26 mouse cellular contexts compared by ENCODE assay signal in genomic region chr1:171635696-171636095, GRCm38 (mm10). TPM values are rescaled to one million over a fixed set of nuclear protein-coding genes. Genes with fewer than 3 reads are reported as not detected.
"Had no signal": no experiment of that assay in that cellular context is flagged by ENCODE, and none has a peak within 500 bp of the region (broad histone marks: within the 10 kb centered on the region; RNA-seq: fewer than 3 reads in every experiment).

No protein-coding gene starts in this region.

- H3K27me3 ChIP-seq: heart, embryonic 13.5 days; heart, embryonic 15.5 days; hindbrain, embryonic 13.5 days; hindbrain, embryonic 15.5 days; limb, embryonic 13.5 days; limb, embryonic 15.5 days had no signal

- DNase-seq: forebrain, postnatal 0 days; gastrocnemius, postnatal 14 days; gastrocnemius, postnatal 36 days; heart, adult 18-20 months; heart, postnatal 14 days; heart, postnatal 36 days; kidney, adult 11 months; kidney, postnatal 10 days; kidney, postnatal 36 days; layer of hippocampus, adult 9-11 months; layer of hippocampus, postnatal 36 days; left cerebral cortex, postnatal 4 days; lung, adult 18-20 months had no signal

- H3K9ac ChIP-seq: forebrain, postnatal 0 days; heart, embryonic 13.5 days; heart, embryonic 15.5 days; hindbrain, embryonic 13.5 days; hindbrain, embryonic 15.5 days; limb, embryonic 13.5 days; limb, embryonic 15.5 days; liver, embryonic 12.5 days; liver, embryonic 14.5 days had no signal

- ATAC-seq: forebrain, postnatal 0 days; hindbrain, postnatal 0 days; intestine, embryonic 16.5 days; liver, embryonic 12.5 days had no signal

- H3K36me3 ChIP-seq: heart, embryonic 13.5 days; heart, embryonic 15.5 days; hindbrain, embryonic 13.5 days; hindbrain, embryonic 15.5 days; limb, embryonic 13.5 days; limb, embryonic 15.5 days; liver, embryonic 12.5 days had no signal

- H3K27ac ChIP-seq: heart, embryonic 13.5 days; heart, embryonic 15.5 days; hindbrain, embryonic 13.5 days; hindbrain, embryonic 15.5 days; hindbrain, postnatal 0 days; limb, embryonic 13.5 days; limb, embryonic 15.5 days; liver, embryonic 12.5 days; liver, embryonic 14.5 days had no signal

- H3K9me3 ChIP-seq: heart, embryonic 13.5 days; heart, embryonic 15.5 days; hindbrain, embryonic 13.5 days; hindbrain, embryonic 15.5 days; limb, embryonic 13.5 days; limb, embryonic 15.5 days; liver, embryonic 12.5 days had no signal

- H3K4me3 ChIP-seq: heart, embryonic 13.5 days; heart, embryonic 15.5 days; hindbrain, embryonic 13.5 days; hindbrain, embryonic 15.5 days; limb, embryonic 13.5 days; limb, embryonic 15.5 days; liver, embryonic 12.5 days had no signal

- H3K4me2 ChIP-seq: heart, embryonic 13.5 days; heart, embryonic 15.5 days; hindbrain, embryonic 13.5 days; hindbrain, embryonic 15.5 days; limb, embryonic 13.5 days; limb, embryonic 15.5 days; liver, embryonic 12.5 days had no signal

- H3K4me1 ChIP-seq: hindbrain, embryonic 13.5 days; hindbrain, embryonic 15.5 days; limb, embryonic 15.5 days; liver, embryonic 12.5 days had no signal

RNA-seq across cellular contexts. Expression of gene Slamf7, which starts 17.1 kb away (rescaled TPM):
- polyA plus RNA-seq: forebrain, postnatal 0 days; heart, embryonic 13.5 days; hindbrain, embryonic 11.5 days; hindbrain, embryonic 13.5 days; hindbrain, embryonic 15.5 days; hindbrain, postnatal 0 days; intestine, embryonic 14.5 days; limb, embryonic 11.5 days; liver, embryonic 12.5 days had no signal

RNA-seq across cellular contexts. Expression of gene Ly9, which starts 28.5 kb away (rescaled TPM):
- polyA plus RNA-seq: hindbrain, embryonic 11.5 days; hindbrain, postnatal 0 days; limb, embryonic 11.5 days had no signal
